Mouse (Mus musculus) stomach, postnatal 0 days (tissue): ENCODE measurements around the gene Dclre1a.

Experiments
- CTCF ChIP-seq: IDR thresholded peaks from 2 replicates; pipeline ENCODE4 v1.5.1; 2016; ENCODE audit warnings: antibody characterized with exemption, low read depth, mild to moderate bottlenecking, moderate library complexity
- EP300 ChIP-seq: optimal IDR thresholded peaks from 2 replicates; pipeline ENCODE3; 2016; ENCODE audit warnings: antibody characterized with exemption

GRCm38 (mm10) chr19:56584288-56584687 is 36.3 kb upstream of the Dclre1a start:
- no peak for TF ChIP-seq CTCF
- TF ChIP-seq EP300, result no peak
